Mouse (Mus musculus) C2C12 (cell line): ENCODE data around the gene Fkbp6.

Source experiments
- CTCF ChIP-seq: IDR thresholded peaks from one replicate; pipeline ENCODE4 v1.5.1; 2011; ENCODE audit not compliant: control insufficient read depth, insufficient read depth, insufficient read length
- MYOD1 ChIP-seq: IDR thresholded peaks from one replicate; pipeline ENCODE4 v1.6.1; 2011; ENCODE audit warnings: low read depth; ENCODE audit not compliant: control insufficient read depth, insufficient read length
- MYOG ChIP-seq: IDR thresholded peaks from one replicate; pipeline ENCODE4 v1.6.1; 2011; ENCODE audit not compliant: control insufficient read depth, insufficient read length; ENCODE audit errors: extremely low read depth
- USF1 ChIP-seq: IDR thresholded peaks from one replicate; pipeline ENCODE4 v1.6.1; 2011; ENCODE audit warnings: low read depth, mild to moderate bottlenecking, control low read depth, moderate library complexity

DNA sequence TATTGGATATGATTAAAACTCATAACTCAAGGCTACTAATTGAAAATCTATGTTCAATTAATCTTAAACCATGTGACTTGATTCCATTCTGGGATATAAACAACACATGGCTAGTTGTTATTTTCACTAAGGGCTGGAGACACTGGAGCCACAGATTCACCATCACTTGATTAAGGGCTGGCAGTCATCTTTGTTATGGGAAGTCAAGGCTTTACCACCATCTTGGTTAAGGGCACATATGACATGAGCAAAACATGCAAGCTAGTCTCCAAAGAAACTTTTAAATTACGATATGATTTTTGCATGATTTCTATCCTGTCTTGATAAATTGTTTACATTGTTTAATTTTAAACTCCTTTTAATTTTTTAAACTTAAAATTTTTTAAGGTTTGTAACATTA, 27.6 kb downstream of the Fkbp6 start:
- no peak for TF ChIP-seq CTCF
- TF ChIP-seq MYOG: no peak
- no peak for TF ChIP-seq USF1
- TF ChIP-seq MYOD1: no peak
